Mouse (Mus musculus): ENCODE data around the gene Nlk. TPM values are rescaled to one million over a fixed set of nuclear protein-coding genes. Genes with fewer than 3 reads are reported as not detected.
"Not testable (repeated sequence)": the region's sequence is repeated elsewhere in the genome, so short reads cannot be mapped to it uniquely, and the experiment has no call there.

Nlk gene
- total and polyA plus RNA-seq, 2 experiments from 2014 or later = 13.0 to 19.3 TPM

DNA sequence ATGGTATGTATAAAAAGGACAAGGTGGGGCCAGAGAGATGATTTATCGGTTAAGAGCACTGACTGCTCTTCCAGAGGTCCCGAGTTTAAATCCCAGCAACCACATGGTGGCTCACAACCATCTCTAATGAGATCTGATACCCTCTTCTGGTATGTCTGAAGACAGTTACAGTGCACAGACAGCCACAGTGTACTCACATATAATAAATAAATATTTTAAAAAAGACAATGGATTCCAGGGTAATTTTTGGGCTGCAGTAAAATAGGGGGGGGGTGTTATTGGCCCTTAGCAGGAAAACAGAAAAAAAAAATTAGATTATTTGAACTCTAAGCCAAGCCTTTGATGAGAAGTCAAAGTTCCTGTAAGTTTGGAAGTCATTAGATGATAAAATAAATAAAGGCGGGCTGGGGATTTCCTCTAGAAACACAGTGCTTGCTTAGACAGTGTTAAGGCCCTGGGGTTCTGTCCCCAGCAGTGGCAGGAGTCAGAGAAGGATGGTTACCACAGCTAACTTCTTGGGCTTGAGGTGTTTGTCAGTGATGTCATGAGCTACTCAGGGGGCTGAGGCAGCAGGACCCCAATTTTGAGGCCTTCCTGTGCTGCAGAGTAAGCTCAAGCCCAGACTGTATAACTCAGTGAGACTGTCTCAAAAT is 98.3 kb downstream of the Nlk start:
- Histone ChIP-seq H3K27ac (ENCODE audit: low read depth) (no peak overlapping the region), H3K4me3 (ENCODE audit: low read depth, low read length) (no peak overlapping the region), H3K9me3 (replicated peaks; ENCODE audit: control insufficient read depth, low read length) (no peaks in the 10 kb centered on the region), H3K27me3 (ENCODE audit: control insufficient read depth, insufficient read depth, low read length) (no peaks in the 10 kb centered on the region), H3K36me3 (replicated peaks; ENCODE audit: control insufficient read depth, insufficient read depth, low read length) (peaks cover 8% of the 10 kb centered on the region; the same call in 1 of the 2 replicates), H3K4me2 (ENCODE audit: low read depth, low read length) (no peak overlapping the region), H3K9ac (replicated peaks; ENCODE audit: low read depth, low read length) (no peak overlapping the region), H3K4me1 (ENCODE audit: control insufficient read depth, insufficient read depth) (no peaks in the 10 kb centered on the region)
- TF ChIP-seq EP300 (IDR thresholded peaks at IDR 0.05; ENCODE audit: low read depth) = no peak
- no peak for TF ChIP-seq CTCF (IDR thresholded peaks at IDR 0.05; ENCODE audit: low read depth)
- DNase-seq (ENCODE audit: low spot score) (no peak), ATAC-seq (ENCODE audit: insufficient read depth, low read depth) (no peak)
- WGBS = 82% methylated on average over 3 of the region's 3 CpGs

- Histone ChIP-seq H3K9me3 (replicated peaks; ENCODE audit: control insufficient read depth, low read length) (no peaks in the 10 kb centered on the region), H3K27me3 (ENCODE audit: control insufficient read depth, insufficient read depth, low read length) (no peaks in the 10 kb centered on the region), H3K4me2 (ENCODE audit: low read depth, low read length) (no peak overlapping the region), H3K36me3 (replicated peaks; ENCODE audit: control insufficient read depth, insufficient read depth, low read length) (peaks cover 8% of the 10 kb centered on the region; the same call in 1 of the 2 replicates), H3K27ac (ENCODE audit: low read depth) (no peak overlapping the region), H3K9ac (replicated peaks; ENCODE audit: low read depth, low read length) (no peak overlapping the region), H3K4me1 (ENCODE audit: control insufficient read depth, insufficient read depth) (no peaks in the 10 kb centered on the region), H3K4me3 (ENCODE audit: low read depth, low read length) (no peak overlapping the region)
- ATAC-seq (ENCODE audit: insufficient read depth, low read depth) = no peak
- TF ChIP-seq CTCF (IDR thresholded peaks at IDR 0.05; ENCODE audit: low read depth) (no peak), EP300 (IDR thresholded peaks at IDR 0.05; ENCODE audit: low read depth) (no peak)
- DNase-seq (ENCODE audit: low spot score) = no peak
Observed at GRCm38 (mm10) chr11:78596750-78597149, 100.4 kb downstream of the Nlk start.

GRCm38 (mm10) chr11:78595773-78596172 is 101.4 kb downstream of the Nlk start:
- H3K9ac ChIP-seq (replicated peaks; ENCODE audit: low read depth, low read length) = no peak overlapping the region
- TF ChIP-seq CTCF (IDR thresholded peaks at IDR 0.05; ENCODE audit: low read depth) = no peak
- TF ChIP-seq EP300 (IDR thresholded peaks at IDR 0.05; ENCODE audit: low read depth) = no peak
- no peak overlapping the region for H3K27ac ChIP-seq (ENCODE audit: low read depth)
- peaks cover 8% of the 10 kb centered on the region; the same call in 1 of the 2 replicates for H3K36me3 ChIP-seq (replicated peaks; ENCODE audit: control insufficient read depth, insufficient read depth, low read length)
- no peak overlapping the region for H3K4me3 ChIP-seq (ENCODE audit: low read depth, low read length)
- no peak overlapping the region for H3K4me2 ChIP-seq (ENCODE audit: low read depth, low read length)
- H3K4me1 ChIP-seq (ENCODE audit: control insufficient read depth, insufficient read depth) = no peaks in the 10 kb centered on the region
- no peak for ATAC-seq (ENCODE audit: insufficient read depth, low read depth)
- H3K27me3 ChIP-seq (ENCODE audit: control insufficient read depth, insufficient read depth, low read length) = no peaks in the 10 kb centered on the region
- WGBS = 85% methylated on average over 2 of the region's 2 CpGs
- no peak for DNase-seq (ENCODE audit: low spot score)
- no peaks in the 10 kb centered on the region for H3K9me3 ChIP-seq (replicated peaks; ENCODE audit: control insufficient read depth, low read length)

DNA sequence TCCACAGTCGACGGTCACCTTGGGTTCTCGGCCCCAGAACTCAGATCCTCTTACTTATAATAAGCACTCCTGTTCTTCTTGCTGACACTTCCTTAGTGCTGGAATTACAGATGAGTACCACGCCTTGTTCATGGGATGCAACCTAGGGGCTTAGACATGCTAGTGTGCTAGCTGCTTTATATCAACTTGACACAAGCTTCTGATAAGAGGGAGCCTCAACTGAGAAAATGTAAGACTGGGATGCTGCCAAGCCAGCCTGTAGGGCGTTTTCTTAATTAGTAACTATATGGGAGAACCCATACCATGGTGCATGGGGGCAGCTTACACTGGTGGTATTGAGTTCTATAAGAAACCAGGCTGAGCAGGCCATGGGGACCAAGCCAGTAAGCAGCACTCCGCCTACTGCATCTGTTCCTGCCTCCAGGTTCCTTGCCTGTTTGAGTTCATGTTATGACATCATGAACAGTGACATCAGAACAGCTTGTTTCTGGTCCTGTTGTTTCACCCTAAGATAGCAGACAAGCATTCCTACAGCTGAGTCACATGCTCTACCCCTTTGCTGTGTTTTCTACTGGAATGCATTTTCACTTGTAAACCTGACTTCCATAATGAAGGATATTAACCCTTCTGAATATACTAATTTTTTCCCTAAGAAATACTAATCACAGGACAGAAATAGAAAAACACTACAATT is 102.8 kb downstream of the Nlk start:
- TF ChIP-seq CTCF (IDR thresholded peaks at IDR 0.05; ENCODE audit: low read depth) = no peak
- TF ChIP-seq EP300 (IDR thresholded peaks at IDR 0.05; ENCODE audit: low read depth) = no peak

DNA sequence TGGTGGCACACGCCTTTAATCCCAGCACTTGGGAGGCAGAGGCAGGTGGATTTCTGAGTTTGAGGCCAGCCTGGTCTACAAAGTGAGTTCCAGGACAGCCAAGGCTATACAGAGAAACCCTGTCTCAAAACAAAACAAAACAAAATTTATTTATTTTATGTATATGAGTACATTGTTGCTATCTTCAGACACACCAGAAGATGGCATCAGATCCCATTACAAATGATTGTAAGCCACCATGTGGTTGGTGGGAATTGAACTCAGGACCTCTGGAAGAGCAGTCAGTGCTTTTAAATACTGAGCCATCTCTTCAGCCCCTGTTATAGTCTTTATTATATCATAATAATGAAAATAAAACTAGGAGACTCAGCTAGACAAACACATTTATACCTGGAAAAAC is 109.5 kb downstream of the Nlk start:
- 92% methylated on average over 1 of the region's 1 CpGs for WGBS
- not testable (repeated sequence) for H3K27me3 ChIP-seq (ENCODE audit: control insufficient read depth, insufficient read depth, low read length); DNase-seq (ENCODE audit: low spot score); H3K4me3 ChIP-seq (ENCODE audit: low read depth, low read length); H3K4me2 ChIP-seq (ENCODE audit: low read depth, low read length); H3K27ac ChIP-seq (ENCODE audit: low read depth); H3K9me3 ChIP-seq (replicated peaks; ENCODE audit: control insufficient read depth, low read length); H3K4me1 ChIP-seq (ENCODE audit: control insufficient read depth, insufficient read depth); ATAC-seq (ENCODE audit: insufficient read depth, low read depth); H3K9ac ChIP-seq (replicated peaks; ENCODE audit: low read depth, low read length)
- peaks cover 27% of the 10 kb centered on the region for H3K36me3 ChIP-seq (replicated peaks; ENCODE audit: control insufficient read depth, insufficient read depth, low read length)

More for the DNA sequence above, 102.8 kb downstream of the Nlk start:
- Histone ChIP-seq H3K27me3 (ENCODE audit: control insufficient read depth, insufficient read depth, low read length) (no peaks in the 10 kb centered on the region), H3K4me2 (ENCODE audit: low read depth, low read length) (no peak overlapping the region), H3K9me3 (replicated peaks; ENCODE audit: control insufficient read depth, low read length) (no peaks in the 10 kb centered on the region), H3K36me3 (replicated peaks; ENCODE audit: control insufficient read depth, insufficient read depth, low read length) (peaks cover 8% of the 10 kb centered on the region; the same call in 1 of the 2 replicates), H3K9ac (replicated peaks; ENCODE audit: low read depth, low read length) (no peak overlapping the region), H3K4me3 (ENCODE audit: low read depth, low read length) (no peak overlapping the region), H3K27ac (ENCODE audit: low read depth) (no peak overlapping the region), H3K4me1 (ENCODE audit: control insufficient read depth, insufficient read depth) (no peaks in the 10 kb centered on the region)
- 38% methylated on average over 6 of the region's 6 CpGs for WGBS
- no peak for DNase-seq (ENCODE audit: low spot score)
- peak; percentile 20; the same call in 1 of the 2 replicates for ATAC-seq (ENCODE audit: insufficient read depth, low read depth)

Data from heart, postnatal 0 days (tissue).